Mouse (Mus musculus) neural tube, embryonic 14.5 days (tissue): ENCODE results near the gene Top3a. TPM values are rescaled to one million over a fixed set of nuclear protein-coding genes. Genes with fewer than 3 reads are reported as not detected.

Experiments
- ATAC-seq: fragments of 200-750 bp; cut with Nextera tagmentation; 2 replicates; pipeline ENCODE4 v1.8.0; 2017; ENCODE audit warnings: low read depth, mild to moderate bottlenecking, moderate TSS enrichment, moderate library complexity
- H3K27ac ChIP-seq: fragments of 300-500 bp; sonication (generic); 2 replicates; pipeline ENCODE4 v1.5.1; 2014; ENCODE audit warnings: low read depth, mild to moderate bottlenecking, control low read depth, low read length, moderate library complexity, mixed read lengths
- H3K27me3 ChIP-seq: fragments of 300-500 bp; sonication (generic); 2 replicates; pipeline ENCODE4 v1.6.1; 2014; ENCODE audit warnings: low read length; ENCODE audit not compliant: control insufficient read depth, insufficient read depth
- H3K36me3 ChIP-seq: fragments of 300-500 bp; sonication (generic); 2 replicates; pipeline ENCODE4 v1.6.1; 2014; ENCODE audit warnings: low read length, mixed read lengths; ENCODE audit not compliant: control insufficient read depth, insufficient read depth
- H3K4me1 ChIP-seq: fragments of 300-500 bp; sonication (generic); 2 replicates; pipeline ENCODE4 v1.6.1; 2014; ENCODE audit warnings: low read length; ENCODE audit not compliant: control insufficient read depth, insufficient read depth
- H3K4me2 ChIP-seq: fragments of 300-500 bp; sonication (generic); 2 replicates; pipeline ENCODE4 v1.6.1; 2014; ENCODE audit warnings: mild to moderate bottlenecking, low read depth, low read length, control low read depth
- H3K4me3 ChIP-seq: fragments of 300-500 bp; sonication (generic); 2 replicates; pipeline ENCODE4 v1.5.1; 2014; ENCODE audit warnings: low read depth, low read length, control low read depth, mixed read lengths
- H3K9ac ChIP-seq: fragments of 300-500 bp; sonication (generic); replicated peaks from 2 replicates; pipeline ENCODE4 v1.6.1; 2014; ENCODE audit warnings: low read depth, mild to moderate bottlenecking, control low read depth, low read length, mixed read lengths
- H3K9me3 ChIP-seq: fragments of 300-500 bp; sonication (generic); 2 replicates; pipeline ENCODE4 v1.6.1; 2016; ENCODE audit warnings: low read length; ENCODE audit not compliant: control insufficient read depth
- WGBS: fragments of 180-500 bp; shearing (Covaris S2); extraction: QIAGEN DNeasy Blood & Tissue Kit; methylation state at CpG from one replicate; pipeline ENCODE4 v1.1.7; 2014; 5-methylcytosine and 5-hydroxymethylcytosine counted together
- polyA plus RNA-seq: library from polyadenylated mRNA; unstranded; fragments of >200 nt; fragmentation: Nextera tagmentation; extraction: Ambion mirVana; gene quantifications from 2 replicates; pipeline ENCODE4 v1.2.1, GENCODE M21; 2014

Top3a gene
- polyA plus RNA-seq, 1 experiment from 2014 or later, result 6.5 TPM

DNA sequence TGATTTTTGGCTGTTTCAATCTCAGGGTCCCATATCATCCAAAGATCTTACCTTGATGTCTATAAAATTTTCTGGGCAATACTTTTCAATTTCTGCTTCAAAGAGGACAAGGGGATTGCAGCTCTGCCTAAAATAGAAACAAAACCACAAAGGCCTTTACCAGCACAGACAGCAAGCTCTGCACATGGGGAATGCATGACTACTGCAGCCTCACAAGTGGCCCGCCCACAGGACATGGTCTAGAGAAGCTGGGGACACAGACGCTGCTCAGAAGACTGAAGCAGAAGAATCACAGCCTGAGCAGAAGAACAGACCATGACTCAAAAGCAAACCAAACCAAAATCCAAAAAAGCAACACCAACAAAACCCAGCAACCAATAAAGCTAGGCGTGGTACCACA, 15.5 kb downstream of the Top3a start:
- no peaks in the 10 kb centered on the region for H3K27me3 ChIP-seq
- peaks cover 4% of the 10 kb centered on the region; the same call in 1 of the 2 replicates for H3K36me3 ChIP-seq
- no peak for ATAC-seq
- H3K4me1 ChIP-seq, result no peaks in the 10 kb centered on the region
- no peak overlapping the region for H3K27ac ChIP-seq
- H3K4me2 ChIP-seq, result no peak overlapping the region
- WGBS, result 97% methylated on average over 3 of the region's 3 CpGs
- H3K4me3 ChIP-seq, result no peak overlapping the region
- H3K9ac ChIP-seq, result no peak overlapping the region
- no peaks in the 10 kb centered on the region for H3K9me3 ChIP-seq

GRCm38 (mm10) chr11:60755570-60755969, 21.6 kb downstream of the Top3a start:
- ATAC-seq, result no peak
- WGBS, result 96% methylated on average over 7 of the region's 7 CpGs
- no peaks in the 10 kb centered on the region for H3K9me3 ChIP-seq
- no peak overlapping the region for H3K27ac ChIP-seq
- H3K4me2 ChIP-seq, result no peak overlapping the region
- H3K9ac ChIP-seq, result no peak overlapping the region
- H3K36me3 ChIP-seq, result peaks cover 21% of the 10 kb centered on the region; the same call in 1 of the 2 replicates
- H3K4me1 ChIP-seq, result no peaks in the 10 kb centered on the region
- no peak overlapping the region for H3K4me3 ChIP-seq
- no peaks in the 10 kb centered on the region for H3K27me3 ChIP-seq

GRCm38 (mm10) chr11:60740321-60740720, 36.8 kb downstream of the Top3a start:
- Histone ChIP-seq H3K9me3 (no peaks in the 10 kb centered on the region), H3K4me1 (no peaks in the 10 kb centered on the region), H3K27me3 (no peaks in the 10 kb centered on the region), H3K4me2 (no peak overlapping the region), H3K9ac (no peak overlapping the region), H3K27ac (no peak overlapping the region), H3K4me3 (no peak overlapping the region), H3K36me3 (peaks cover 35% of the 10 kb centered on the region)
- 77% methylated on average over 3 of the region's 3 CpGs for WGBS
- ATAC-seq, result no peak

DNA sequence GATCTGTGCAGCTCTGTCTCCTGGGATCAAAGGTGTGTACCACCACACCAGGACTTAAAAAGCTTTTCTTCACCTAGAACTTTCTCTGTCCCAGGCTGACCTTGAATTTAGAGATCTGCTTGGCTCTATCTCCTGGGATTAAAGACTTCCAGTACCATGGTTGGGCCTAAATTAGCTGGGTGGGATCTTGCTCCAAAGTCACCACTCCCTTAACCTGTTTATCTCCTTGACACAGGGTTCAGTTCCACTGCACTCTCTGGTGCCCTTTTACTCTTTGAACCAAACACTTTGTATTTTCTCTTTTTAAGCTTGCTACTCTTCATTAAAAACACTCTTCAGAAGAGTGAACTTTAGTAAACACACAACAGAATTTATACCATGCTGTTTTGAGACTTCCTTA, 39.7 kb downstream of the Top3a start:
- H3K27ac ChIP-seq, result no peak overlapping the region
- no peaks in the 10 kb centered on the region for H3K27me3 ChIP-seq
- H3K9ac ChIP-seq, result no peak overlapping the region
- no peaks in the 10 kb centered on the region for H3K4me1 ChIP-seq
- no peaks in the 10 kb centered on the region for H3K9me3 ChIP-seq
- peaks cover 18% of the 10 kb centered on the region for H3K36me3 ChIP-seq
- H3K4me2 ChIP-seq, result no peak overlapping the region
- ATAC-seq, result no peak
- H3K4me3 ChIP-seq, result no peak overlapping the region

DNA sequence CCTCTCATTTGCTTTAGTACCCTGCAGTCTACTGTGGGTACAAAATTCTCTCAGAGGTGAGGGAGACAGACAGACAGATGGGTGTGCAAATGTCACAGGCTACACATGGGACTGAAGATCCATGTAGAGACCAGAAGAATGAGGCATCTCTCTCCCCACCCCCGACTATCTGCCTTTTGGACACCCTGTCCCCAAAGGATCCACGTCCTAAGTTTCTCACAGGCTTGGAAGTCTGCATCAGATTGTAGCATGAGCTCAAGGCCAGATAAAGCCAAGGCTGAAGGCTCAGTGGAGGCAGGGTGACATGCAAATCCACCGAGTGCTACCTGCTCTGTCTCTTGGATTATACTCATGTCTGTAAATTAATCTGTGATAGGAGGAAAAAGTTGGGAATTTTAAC, 40.7 kb downstream of the Top3a start:
- no peaks in the 10 kb centered on the region for H3K27me3 ChIP-seq
- H3K4me3 ChIP-seq, result no peak overlapping the region
- no peak for ATAC-seq
- peaks cover 17% of the 10 kb centered on the region for H3K36me3 ChIP-seq
- 96% methylated on average over 3 of the region's 3 CpGs for WGBS
- H3K27ac ChIP-seq, result no peak overlapping the region
- no peaks in the 10 kb centered on the region for H3K9me3 ChIP-seq
- no peak overlapping the region for H3K4me2 ChIP-seq
- no peak overlapping the region for H3K9ac ChIP-seq
- H3K4me1 ChIP-seq, result no peaks in the 10 kb centered on the region

DNA sequence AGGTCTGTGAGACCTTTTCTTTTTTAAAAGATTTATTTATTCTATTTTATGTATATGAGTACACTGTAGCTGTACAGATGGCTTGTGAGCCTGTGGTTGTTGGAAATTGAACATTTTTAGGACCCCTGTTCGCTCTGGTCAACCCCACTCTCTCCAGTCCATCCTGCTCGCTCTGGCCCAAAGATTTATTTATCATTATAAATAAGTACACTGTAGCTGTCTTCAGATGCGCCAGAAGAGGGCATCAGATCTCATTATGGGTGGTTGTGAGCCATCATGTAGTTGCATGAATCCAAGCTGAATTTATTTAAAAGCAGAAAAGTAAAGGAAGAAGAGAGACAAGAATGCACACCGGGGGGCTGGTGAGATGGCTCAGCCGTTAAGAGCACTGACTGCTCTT, 42.0 kb downstream of the Top3a start:
- 79% methylated on average over 5 of the region's 5 CpGs for WGBS
- Histone ChIP-seq H3K4me3 (no peak overlapping the region), H3K36me3 (peaks cover 21% of the 10 kb centered on the region), H3K9ac (no peak overlapping the region), H3K9me3 (no peaks in the 10 kb centered on the region), H3K4me2 (no peak overlapping the region), H3K27ac (no peak overlapping the region), H3K4me1 (no peaks in the 10 kb centered on the region), H3K27me3 (no peaks in the 10 kb centered on the region)
- ATAC-seq, result no peak

- no peak overlapping the region for H3K4me2 ChIP-seq
- no peak overlapping the region for H3K27ac ChIP-seq
- WGBS, result 84% methylated on average over 2 of the region's 2 CpGs
- H3K4me1 ChIP-seq, result no peaks in the 10 kb centered on the region
- H3K9me3 ChIP-seq, result no peaks in the 10 kb centered on the region
- H3K9ac ChIP-seq, result no peak overlapping the region
- no peak overlapping the region for H3K4me3 ChIP-seq
- H3K36me3 ChIP-seq, result peaks cover 19% of the 10 kb centered on the region
- ATAC-seq, result no peak
- H3K27me3 ChIP-seq, result no peaks in the 10 kb centered on the region
Measured at GRCm38 (mm10) chr11:60734206-60734605, 43.0 kb downstream of the Top3a start.

DNA sequence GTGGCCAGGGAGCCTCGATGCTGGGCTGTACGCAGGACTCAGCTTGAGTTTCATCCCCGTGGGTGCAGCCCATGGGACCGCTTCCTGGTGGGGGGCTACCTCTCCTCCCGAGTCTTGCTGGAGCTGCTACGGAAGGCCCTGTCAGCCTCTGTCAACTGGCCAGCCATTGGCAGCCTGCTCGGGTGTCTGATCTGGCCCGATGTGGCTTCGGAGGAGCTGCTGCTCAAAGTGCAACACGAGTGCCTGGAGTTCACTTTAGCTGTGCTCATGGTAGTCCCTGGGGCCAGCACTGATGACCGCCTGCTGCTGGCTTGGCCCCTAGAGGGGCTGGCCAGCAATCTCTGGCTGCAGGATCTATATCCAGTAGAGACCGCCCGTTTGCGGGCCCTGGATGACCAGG, 45.9 kb downstream of the Top3a start:
- no peak for ATAC-seq
- WGBS, result 93% methylated on average over 14 of the region's 14 CpGs
- Histone ChIP-seq H3K36me3 (peaks cover 19% of the 10 kb centered on the region), H3K4me2 (no peak overlapping the region), H3K9ac (no peak overlapping the region), H3K4me3 (no peak overlapping the region), H3K9me3 (no peaks in the 10 kb centered on the region), H3K27ac (no peak overlapping the region), H3K27me3 (no peaks in the 10 kb centered on the region), H3K4me1 (peaks cover 13% of the 10 kb centered on the region)

GRCm38 (mm10) chr11:60730169-60730568, 47.0 kb downstream of the Top3a start:
- Histone ChIP-seq H3K9ac (no peak overlapping the region), H3K4me1 (peaks cover 13% of the 10 kb centered on the region), H3K27me3 (no peaks in the 10 kb centered on the region), H3K9me3 (no peaks in the 10 kb centered on the region), H3K4me2 (no peak overlapping the region), H3K27ac (no peak overlapping the region), H3K4me3 (no peak overlapping the region), H3K36me3 (peaks cover 16% of the 10 kb centered on the region)
- no peak for ATAC-seq
- WGBS, result 89% methylated on average over 9 of the region's 9 CpGs

- peaks cover 13% of the 10 kb centered on the region for H3K4me1 ChIP-seq
Measured at GRCm38 (mm10) chr11:60729217-60729641, 47.9 kb downstream of the Top3a start.

More at GRCm38 (mm10) chr11:60729217-60729641, 47.9 kb downstream of the Top3a start:
- no peaks in the 10 kb centered on the region for H3K9me3 ChIP-seq
- WGBS, result 84% methylated on average over 6 of the region's 6 CpGs
- no peak for ATAC-seq
- 0 out of 2 replicates have a peak overlapping the region, but pooled peaks have one; percentile 95 for H3K4me3 ChIP-seq
- H3K27ac ChIP-seq, result no peak overlapping the region
- no peak overlapping the region for H3K9ac ChIP-seq
- H3K36me3 ChIP-seq, result peaks cover 24% of the 10 kb centered on the region
- H3K4me2 ChIP-seq, result peak overlapping the region; percentile 52
- H3K27me3 ChIP-seq, result no peaks in the 10 kb centered on the region
